Mouse (Mus musculus) telencephalon, adult 2 months (tissue): ENCODE measurements around the gene Ttc17.

ENCODE experiments used
- DNase-seq: peaks from one replicate; pipeline ENCODE4 v3.0.0-alpha.2; 2011; ENCODE audit warnings: low read depth, low spot score

The Ttc17 gene

GRCm38 (mm10) chr2:94381057-94381647, 25.3 kb downstream of the Ttc17 start:
- DNase-seq, result no peak

GRCm38 (mm10) chr2:94378678-94379077, 27.8 kb downstream of the Ttc17 start:
- no peak for DNase-seq

- DNase-seq, result no peak
These were observed 35.4 kb downstream of the Ttc17 start for GRCm38 (mm10) chr2:94371093-94371492.

- no peak for DNase-seq
These were observed 42.7 kb downstream of the Ttc17 start for GRCm38 (mm10) chr2:94363821-94364220.

- DNase-seq, result no peak
These were observed 46.0 kb downstream of the Ttc17 start for GRCm38 (mm10) chr2:94360398-94360973.

- DNase-seq, result no peak
These were observed 58.3 kb downstream of the Ttc17 start for GRCm38 (mm10) chr2:94348165-94348591.

- no peak for DNase-seq
These were observed 59.7 kb downstream of the Ttc17 start for GRCm38 (mm10) chr2:94346746-94347145.

GRCm38 (mm10) chr2:94344624-94345023, 61.9 kb downstream of the Ttc17 start:
- DNase-seq, result no peak

GRCm38 (mm10) chr2:94343290-94344285, 62.9 kb downstream of the Ttc17 start:
- no peak for DNase-seq

- DNase-seq, result no peak
These were observed 65.7 kb downstream of the Ttc17 start for GRCm38 (mm10) chr2:94340769-94341168.

- no peak for DNase-seq
These were observed 67.0 kb downstream of the Ttc17 start for GRCm38 (mm10) chr2:94339495-94339894.

- DNase-seq, result peak; percentile 89
These were observed 70.2 kb downstream of the Ttc17 start for GRCm38 (mm10) chr2:94336336-94336735.

- DNase-seq, result no peak
These were observed 71.8 kb downstream of the Ttc17 start for GRCm38 (mm10) chr2:94334742-94335046.

- DNase-seq, result no peak
These were observed 72.4 kb downstream of the Ttc17 start for GRCm38 (mm10) chr2:94333841-94334741.

- DNase-seq, result no peak
These were observed 73.4 kb downstream of the Ttc17 start for GRCm38 (mm10) chr2:94333086-94333485.

GRCm38 (mm10) chr2:94329336-94329735, 77.2 kb downstream of the Ttc17 start:
- DNase-seq, result no peak

- DNase-seq, result no peak
These were observed 78.7 kb downstream of the Ttc17 start for GRCm38 (mm10) chr2:94327836-94328235.

- DNase-seq, result no peak
These were observed 86.7 kb downstream of the Ttc17 start for GRCm38 (mm10) chr2:94319780-94320179.

GRCm38 (mm10) chr2:94316526-94316925, 90.0 kb downstream of the Ttc17 start:
- DNase-seq, result no peak

- DNase-seq, result no peak
These were observed 102.5 kb downstream of the Ttc17 start for GRCm38 (mm10) chr2:94303984-94304383.

- no peak for DNase-seq
These were observed 104.1 kb downstream of the Ttc17 start for GRCm38 (mm10) chr2:94302393-94302792.

GRCm38 (mm10) chr2:94301749-94302148, 104.7 kb downstream of the Ttc17 start:
- DNase-seq, result no peak
